Mouse (Mus musculus) myocyte (in vitro differentiated cells): Measurements from ENCODE around the gene Wdr18.

ENCODE experiments used
- MAX ChIP-seq: IDR thresholded peaks from one replicate; pipeline ENCODE4 v1.6.1; 2011; ENCODE audit warnings: low read depth, mild to moderate bottlenecking, control low read depth
- MYOG ChIP-seq, 3 experiments: IDR thresholded peaks; one replicate each; pipeline ENCODE4 v1.6.1; 2011; ENCODE audit warnings: control low read depth in 2 of 3, low read depth in 2 of 3, mild to moderate bottlenecking in 2 of 3; ENCODE audit not compliant: insufficient read length in 2 of 3, control insufficient read depth in 1 of 3, insufficient read depth in 1 of 3
- POLR2A ChIP-seq: IDR thresholded peaks from one replicate; pipeline ENCODE4 v1.6.1; 2011; ENCODE audit warnings: low read depth, mild to moderate bottlenecking, control low read depth, moderate library complexity; ENCODE audit not compliant: insufficient read length
- USF1 ChIP-seq: IDR thresholded peaks from one replicate; pipeline ENCODE4 v1.6.1; 2011; ENCODE audit warnings: low read depth, mild to moderate bottlenecking, control low read depth, moderate library complexity

DNA sequence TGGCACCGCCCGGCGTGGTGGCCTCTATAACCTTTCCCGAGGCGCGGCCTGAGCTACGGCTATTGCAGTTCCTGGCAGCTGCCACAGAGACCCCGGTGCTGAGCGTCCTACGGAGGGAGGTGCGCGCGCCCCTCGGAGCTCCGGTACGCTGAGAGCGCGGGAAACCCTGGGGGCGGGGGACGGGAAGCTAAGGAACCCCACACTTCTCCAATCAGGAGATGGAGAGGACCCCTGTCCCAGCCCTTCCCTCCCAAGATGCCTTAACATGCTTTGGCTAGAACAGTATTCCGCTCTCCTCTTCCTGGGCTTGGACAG lies 11.2 kb downstream of the Wdr18 start:
- TF ChIP-seq MYOG (IDR thresholded peaks at IDR 0.05; ENCODE audit: control insufficient read depth in 1 of 3, insufficient read depth in 1 of 3, insufficient read length in 2 of 3, low read depth in 2 of 3) (no peak), USF1 (no peak), POLR2A (no peak), MAX (no peak)
